Mouse (Mus musculus): ENCODE data around the gene Klhdc8b. TPM values are rescaled to one million over a fixed set of nuclear protein-coding genes. Genes with fewer than 3 reads are reported as not detected.

Klhdc8b gene
- polyA plus RNA-seq, 1 experiment, result 21.0 TPM

- no peaks in the 10 kb centered on the region for H3K27me3 ChIP-seq (ENCODE audit: control insufficient read depth, insufficient read depth, low read length)
- H3K4me1 ChIP-seq (replicated peaks; ENCODE audit: control insufficient read depth, insufficient read depth, low read length), result peaks cover 7% of the 10 kb centered on the region
- TF ChIP-seq CTCF (IDR thresholded peaks at IDR 0.05; ENCODE audit: borderline replicate concordance, control insufficient read depth, extremely low read depth, insufficient read depth, low read length, poor library complexity) (no peak), POLR2A (IDR thresholded peaks at IDR 0.05; ENCODE audit: control insufficient read depth, extremely low read depth, insufficient read depth, low read length, poor library complexity) (no peak)
- H3K4me3 ChIP-seq (ENCODE audit: control insufficient read depth, insufficient read depth, low read length), result no peak overlapping the region
- DNase-seq, result no peak
- no peaks in the 10 kb centered on the region for H3K36me3 ChIP-seq (ENCODE audit: control insufficient read depth, insufficient read depth, low read length)
- H3K27ac ChIP-seq (ENCODE audit: control insufficient read depth, insufficient read depth, low read length), result no peak overlapping the region
- WGBS, result 48% methylated on average over 4 of the region's 4 CpGs
These were observed 7.9 kb downstream of the Klhdc8b start for GRCm38 (mm10) chr9:108453458-108453857.

GRCm38 (mm10) chr9:108452911-108453310 lies 8.5 kb downstream of the Klhdc8b start:
- Histone ChIP-seq H3K4me1 (replicated peaks; ENCODE audit: control insufficient read depth, insufficient read depth, low read length) (peaks cover 7% of the 10 kb centered on the region), H3K27ac (ENCODE audit: control insufficient read depth, insufficient read depth, low read length) (no peak overlapping the region), H3K4me3 (ENCODE audit: control insufficient read depth, insufficient read depth, low read length) (no peak overlapping the region), H3K36me3 (ENCODE audit: control insufficient read depth, insufficient read depth, low read length) (no peaks in the 10 kb centered on the region), H3K27me3 (ENCODE audit: control insufficient read depth, insufficient read depth, low read length) (no peaks in the 10 kb centered on the region)
- TF ChIP-seq CTCF (IDR thresholded peaks at IDR 0.05; ENCODE audit: borderline replicate concordance, control insufficient read depth, extremely low read depth, insufficient read depth, low read length, poor library complexity), result no peak
- TF ChIP-seq POLR2A (IDR thresholded peaks at IDR 0.05; ENCODE audit: control insufficient read depth, extremely low read depth, insufficient read depth, low read length, poor library complexity), result no peak
- DNase-seq, result no peak
- 63% methylated on average over 6 of the region's 6 CpGs for WGBS

- TF ChIP-seq CTCF (IDR thresholded peaks at IDR 0.05; ENCODE audit: borderline replicate concordance, control insufficient read depth, extremely low read depth, insufficient read depth, low read length, poor library complexity) (peak; percentile 96), POLR2A (IDR thresholded peaks at IDR 0.05; ENCODE audit: control insufficient read depth, extremely low read depth, insufficient read depth, low read length, poor library complexity) (0 out of 2 replicates have a peak, but pooled peaks have one; percentile 13)
- no peaks in the 10 kb centered on the region for H3K36me3 ChIP-seq (ENCODE audit: control insufficient read depth, insufficient read depth, low read length)
- H3K4me1 ChIP-seq (replicated peaks; ENCODE audit: control insufficient read depth, insufficient read depth, low read length), result peaks cover 7% of the 10 kb centered on the region
- H3K27ac ChIP-seq (ENCODE audit: control insufficient read depth, insufficient read depth, low read length), result no peak overlapping the region
- WGBS, result 2% methylated on average over 40 of the region's 40 CpGs
- no peaks in the 10 kb centered on the region for H3K27me3 ChIP-seq (ENCODE audit: control insufficient read depth, insufficient read depth, low read length)
- H3K4me3 ChIP-seq (ENCODE audit: control insufficient read depth, insufficient read depth, low read length), result peak overlapping the region; percentile 49
- peak; percentile 86 for DNase-seq
These were observed 9.0 kb downstream of the Klhdc8b start for GRCm38 (mm10) chr9:108452291-108452906.

GRCm38 (mm10) chr9:108451519-108452160 lies 9.7 kb downstream of the Klhdc8b start:
- Histone ChIP-seq H3K27ac (ENCODE audit: control insufficient read depth, insufficient read depth, low read length) (no peak overlapping the region), H3K4me3 (ENCODE audit: control insufficient read depth, insufficient read depth, low read length) (no peak overlapping the region)

GRCm38 (mm10) chr9:108451170-108451493 lies 10.2 kb downstream of the Klhdc8b start:
- DNase-seq, result no peak
- H3K27me3 ChIP-seq (ENCODE audit: control insufficient read depth, insufficient read depth, low read length), result no peaks in the 10 kb centered on the region
- H3K36me3 ChIP-seq (ENCODE audit: control insufficient read depth, insufficient read depth, low read length), result no peaks in the 10 kb centered on the region
- no peak for TF ChIP-seq CTCF (IDR thresholded peaks at IDR 0.05; ENCODE audit: borderline replicate concordance, control insufficient read depth, extremely low read depth, insufficient read depth, low read length, poor library complexity)
- no peak for TF ChIP-seq POLR2A (IDR thresholded peaks at IDR 0.05; ENCODE audit: control insufficient read depth, extremely low read depth, insufficient read depth, low read length, poor library complexity)
- H3K4me1 ChIP-seq (replicated peaks; ENCODE audit: control insufficient read depth, insufficient read depth, low read length), result peaks cover 7% of the 10 kb centered on the region
- no peak overlapping the region for H3K4me3 ChIP-seq (ENCODE audit: control insufficient read depth, insufficient read depth, low read length)
- WGBS, result 94% methylated on average over 6 of the region's 6 CpGs
- no peak overlapping the region for H3K27ac ChIP-seq (ENCODE audit: control insufficient read depth, insufficient read depth, low read length)

More at GRCm38 (mm10) chr9:108451519-108452160, 9.7 kb downstream of the Klhdc8b start:
- TF ChIP-seq POLR2A (IDR thresholded peaks at IDR 0.05; ENCODE audit: control insufficient read depth, extremely low read depth, insufficient read depth, low read length, poor library complexity) (no peak), CTCF (IDR thresholded peaks at IDR 0.05; ENCODE audit: borderline replicate concordance, control insufficient read depth, extremely low read depth, insufficient read depth, low read length, poor library complexity) (no peak)
- Histone ChIP-seq H3K4me1 (replicated peaks; ENCODE audit: control insufficient read depth, insufficient read depth, low read length) (peaks cover 7% of the 10 kb centered on the region), H3K36me3 (ENCODE audit: control insufficient read depth, insufficient read depth, low read length) (no peaks in the 10 kb centered on the region), H3K27me3 (ENCODE audit: control insufficient read depth, insufficient read depth, low read length) (no peaks in the 10 kb centered on the region)
- WGBS, result 90% methylated on average over 6 of the region's 6 CpGs
- DNase-seq, result no peak

GRCm38 (mm10) chr9:108450292-108451169 lies 10.8 kb downstream of the Klhdc8b start:
- 83% methylated on average over 21 of the region's 21 CpGs for WGBS
- no peak overlapping the region for H3K27ac ChIP-seq (ENCODE audit: control insufficient read depth, insufficient read depth, low read length)
- no peak for TF ChIP-seq POLR2A (IDR thresholded peaks at IDR 0.05; ENCODE audit: control insufficient read depth, extremely low read depth, insufficient read depth, low read length, poor library complexity)
- TF ChIP-seq CTCF (IDR thresholded peaks at IDR 0.05; ENCODE audit: borderline replicate concordance, control insufficient read depth, extremely low read depth, insufficient read depth, low read length, poor library complexity), result no peak
- peaks cover 9% of the 10 kb centered on the region for H3K4me1 ChIP-seq (replicated peaks; ENCODE audit: control insufficient read depth, insufficient read depth, low read length)
- no peak overlapping the region for H3K4me3 ChIP-seq (ENCODE audit: control insufficient read depth, insufficient read depth, low read length)
- no peak for DNase-seq
- no peaks in the 10 kb centered on the region for H3K27me3 ChIP-seq (ENCODE audit: control insufficient read depth, insufficient read depth, low read length)
- H3K36me3 ChIP-seq (ENCODE audit: control insufficient read depth, insufficient read depth, low read length), result no peaks in the 10 kb centered on the region

Data from thymus, adult 2 months (tissue).